Mouse (Mus musculus): ENCODE data around the gene Cnga3. TPM values are rescaled to one million over a fixed set of nuclear protein-coding genes. Genes with fewer than 3 reads are reported as not detected.

Gene Cnga3
- total RNA-seq (2015) (not detected in 2 replicates), total RNA-seq (2017) (not detected in 2 replicates)

DNA sequence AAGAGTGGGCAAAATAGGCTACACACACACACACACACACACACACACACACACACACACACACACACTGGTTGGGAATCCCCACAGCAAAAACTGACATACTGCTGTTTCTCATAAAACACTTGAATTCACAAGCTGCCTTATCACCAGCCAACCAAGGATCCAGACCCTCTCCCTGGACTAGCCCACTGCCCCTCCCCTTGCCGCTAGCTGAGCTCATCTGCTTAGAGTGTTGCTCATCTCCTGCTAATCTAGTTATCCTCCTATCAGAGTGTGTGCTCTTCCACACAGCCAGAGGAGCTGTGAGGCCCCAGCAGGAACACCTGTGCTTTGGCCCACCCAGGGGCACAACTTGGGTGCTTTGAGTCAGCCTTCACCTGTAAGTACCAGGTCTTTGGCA lies at the start of gene Cnga3:
TSS of gene Cnga3 (plus strand) at position 291 of the 400 bp plus-strand sequence.
- ATAC-seq (replicated peaks; ENCODE audit: poor library complexity), result no peak

DNA sequence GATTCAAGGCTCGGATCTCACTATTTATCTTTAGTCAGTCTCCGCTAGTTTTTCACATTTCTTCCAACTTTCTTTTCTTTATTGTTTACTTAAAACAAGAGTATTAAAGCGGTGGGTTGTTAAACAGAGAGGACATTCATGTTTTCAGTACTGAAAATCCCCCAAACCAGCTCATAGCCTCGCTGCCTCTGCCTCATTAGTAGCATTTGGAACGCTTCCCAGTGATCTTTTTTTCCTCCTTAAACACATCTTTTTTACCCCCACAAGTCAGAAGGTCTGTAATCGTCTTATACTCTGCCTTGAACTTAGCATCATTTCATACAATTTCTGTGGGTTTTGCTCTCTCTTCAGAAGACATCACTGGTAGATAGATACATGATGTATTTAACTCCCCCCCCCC lies 48.2 kb upstream of the Cnga3 start:
- ATAC-seq (replicated peaks; ENCODE audit: poor library complexity), result no peak

DNA sequence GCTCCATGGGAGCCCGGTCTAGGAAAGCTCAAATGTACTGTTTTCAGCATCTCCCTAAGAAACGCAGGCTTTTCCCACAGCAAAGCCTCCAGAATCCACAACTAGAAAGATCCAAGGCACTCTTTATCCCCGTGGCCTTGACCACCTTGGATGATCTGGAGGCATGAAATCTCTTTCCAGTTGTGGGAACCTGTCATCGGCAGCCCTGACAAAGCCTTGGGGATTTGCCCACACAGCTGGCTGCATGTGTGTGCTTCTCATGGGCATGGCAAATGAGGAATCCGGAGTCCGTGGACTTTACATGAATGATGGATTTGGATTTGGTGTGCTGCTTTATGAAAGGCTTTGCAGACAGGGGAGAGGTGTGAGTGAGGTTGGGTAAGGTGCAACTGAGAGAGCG lies 46.3 kb upstream of the Cnga3 start:
- no peak for ATAC-seq (replicated peaks; ENCODE audit: poor library complexity)

DNA sequence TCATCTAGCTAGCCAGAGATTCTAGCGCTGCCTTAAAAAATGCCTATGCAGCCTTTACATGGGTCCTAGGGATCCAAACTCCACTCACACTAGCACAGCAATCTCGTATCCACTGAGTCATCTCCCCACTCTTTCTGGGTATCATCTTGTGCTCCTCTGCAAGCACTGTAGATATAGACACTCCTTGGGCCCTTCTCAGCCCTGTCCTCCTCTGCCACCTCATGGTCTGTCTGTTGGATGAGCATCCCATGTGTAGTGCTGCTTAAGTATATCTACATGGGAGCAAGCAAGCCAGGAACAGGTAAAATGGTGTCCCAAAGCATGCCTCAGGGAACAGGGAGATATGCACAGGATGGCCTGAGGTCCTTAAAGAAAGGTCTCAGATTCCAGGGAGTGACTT lies 36.4 kb upstream of the Cnga3 start:
- no peak for ATAC-seq (replicated peaks; ENCODE audit: poor library complexity)

DNA sequence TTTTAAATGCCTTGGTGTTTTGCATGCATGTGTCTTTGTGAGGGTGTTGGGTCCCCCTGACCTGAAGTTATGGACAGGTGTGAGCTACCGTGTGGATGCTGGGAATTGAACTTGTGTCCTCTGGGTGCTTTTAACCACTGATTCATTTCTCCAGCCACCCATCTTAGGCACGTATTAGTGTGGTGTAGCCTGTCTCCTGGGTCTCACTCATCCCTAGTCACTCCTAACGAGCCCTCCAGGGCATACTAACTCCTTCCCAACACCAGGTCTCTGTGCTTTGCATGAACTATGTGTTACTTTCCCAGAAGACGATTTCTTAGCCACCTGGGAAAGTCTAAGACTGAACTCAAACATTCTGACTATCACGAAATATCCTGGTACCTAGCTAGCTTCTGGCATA lies 34.4 kb upstream of the Cnga3 start:
- no peak for ATAC-seq (replicated peaks; ENCODE audit: poor library complexity)

DNA sequence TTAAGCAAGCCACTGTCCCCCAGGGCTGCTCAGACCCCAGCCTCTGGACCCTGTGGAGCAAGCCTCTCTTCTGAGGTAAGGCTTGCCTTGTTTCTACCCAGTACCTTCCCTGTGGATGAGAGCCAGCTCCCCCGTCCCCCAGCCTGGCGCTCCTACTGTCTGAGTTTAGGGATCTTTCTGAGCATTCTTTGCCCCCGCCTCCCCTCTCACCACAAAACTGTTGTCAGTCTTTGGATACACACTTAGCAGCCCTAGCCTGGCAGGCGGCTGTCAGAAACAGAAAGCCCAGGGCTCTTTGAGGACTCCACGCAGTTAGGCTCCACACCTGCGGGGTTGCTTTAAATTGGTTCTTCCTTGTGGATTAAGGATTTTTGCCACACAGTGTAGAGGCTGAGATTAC lies 27.2 kb upstream of the Cnga3 start:
- ATAC-seq (replicated peaks; ENCODE audit: poor library complexity), result no peak

DNA sequence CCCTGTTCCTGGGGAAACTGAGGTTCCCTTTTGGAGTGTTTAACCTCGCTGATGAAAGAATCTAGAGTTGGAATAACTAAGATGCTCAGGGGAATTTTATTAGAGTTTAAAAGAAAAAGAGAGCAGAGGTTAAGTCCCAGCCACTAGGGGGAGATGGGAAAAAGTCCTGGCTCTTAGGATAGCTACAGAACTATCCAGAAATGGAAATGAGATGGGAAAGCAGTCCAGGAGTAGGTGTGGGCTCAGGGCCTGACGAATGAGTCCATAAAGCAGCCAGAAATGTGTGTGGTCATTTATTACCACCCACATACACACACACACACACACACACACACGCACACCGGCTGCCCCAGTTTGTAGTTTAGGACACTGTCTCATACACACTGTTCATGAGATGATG lies 19.6 kb upstream of the Cnga3 start:
- ATAC-seq (replicated peaks; ENCODE audit: poor library complexity), result no peak

DNA sequence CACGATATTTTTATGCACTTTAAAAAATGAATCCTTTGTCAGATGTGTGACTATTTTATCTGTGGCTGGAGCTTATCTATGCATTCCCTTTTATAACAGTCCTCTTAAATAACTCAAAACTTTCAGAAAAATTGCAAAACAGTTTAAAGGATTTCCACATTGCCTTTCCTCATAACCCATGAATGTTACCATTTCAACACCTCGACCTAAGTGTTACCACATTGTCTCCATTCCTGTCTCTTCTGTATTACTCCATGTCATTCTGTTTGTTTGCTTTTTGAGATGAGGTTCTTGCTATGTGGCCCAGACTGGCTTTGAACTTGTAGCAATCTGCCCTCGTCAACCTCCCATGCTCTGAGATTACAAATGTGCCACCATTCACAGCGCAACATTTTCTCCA lies 12.8 kb upstream of the Cnga3 start:
- peak; percentile 71 for ATAC-seq (replicated peaks; ENCODE audit: poor library complexity)

DNA sequence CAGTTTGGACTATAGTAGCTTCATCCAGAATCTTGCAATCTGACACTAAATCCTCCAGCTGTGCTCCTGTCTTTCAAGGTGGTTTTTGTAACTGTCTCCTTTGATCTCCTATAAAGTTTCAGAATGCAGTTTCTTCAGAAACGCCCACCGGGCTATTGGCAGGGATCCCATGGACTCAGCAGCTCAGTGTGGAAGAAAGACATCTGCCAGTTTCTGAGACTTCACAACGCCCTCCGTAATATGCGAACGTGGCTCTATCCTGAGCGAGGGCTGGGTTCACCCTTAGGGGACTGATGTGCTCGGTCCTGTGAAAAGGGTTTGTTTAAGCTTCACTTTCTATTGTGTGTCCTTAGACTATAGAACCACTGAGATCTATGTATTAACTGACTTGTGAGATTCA lies 6.5 kb upstream of the Cnga3 start:
- ATAC-seq (replicated peaks; ENCODE audit: poor library complexity), result no peak

DNA sequence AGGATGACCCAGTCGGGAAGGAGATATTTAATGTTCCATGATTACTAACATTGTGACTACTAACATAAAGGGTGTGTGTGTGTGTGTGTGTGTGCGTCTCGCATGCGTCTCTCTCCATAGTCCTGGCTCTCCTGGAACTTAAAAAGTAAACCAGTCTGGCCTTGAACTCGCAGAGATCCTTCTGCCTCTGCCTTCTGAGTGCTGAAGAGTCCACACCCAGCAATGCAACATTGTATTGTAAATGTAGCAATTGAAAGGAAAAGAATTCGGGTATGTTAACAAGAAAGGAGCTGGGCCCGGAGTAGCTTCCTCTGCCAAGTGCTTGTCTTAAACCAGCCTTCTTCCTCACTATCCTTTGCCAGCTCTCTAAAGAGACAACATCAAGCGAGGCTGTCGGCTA lies 1.9 kb upstream of the Cnga3 start:
- ATAC-seq (replicated peaks; ENCODE audit: poor library complexity), result no peak

DNA sequence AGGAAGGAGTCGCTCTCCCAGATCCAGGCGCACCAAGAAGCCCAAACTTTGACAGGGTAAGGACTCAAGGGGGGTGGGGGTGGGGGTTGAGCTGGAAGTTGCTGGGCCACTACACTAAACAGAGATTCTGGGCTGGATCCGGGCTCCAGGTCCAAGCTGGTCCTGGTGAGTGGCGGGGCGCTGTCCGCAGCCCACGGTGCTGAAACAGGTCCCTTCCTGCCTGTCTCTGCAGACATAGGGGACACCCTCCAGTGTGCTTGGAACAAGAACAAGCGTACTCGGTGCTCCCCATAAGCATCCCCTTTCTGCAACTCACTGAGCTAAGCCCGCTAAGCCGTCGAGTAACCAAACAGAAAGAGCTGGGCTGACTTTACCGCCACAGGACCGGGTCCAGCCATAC lies 4.2 kb downstream of the Cnga3 start:
- ATAC-seq (replicated peaks; ENCODE audit: poor library complexity), result peak; percentile 74; the same call in 1 of the 2 replicates

DNA sequence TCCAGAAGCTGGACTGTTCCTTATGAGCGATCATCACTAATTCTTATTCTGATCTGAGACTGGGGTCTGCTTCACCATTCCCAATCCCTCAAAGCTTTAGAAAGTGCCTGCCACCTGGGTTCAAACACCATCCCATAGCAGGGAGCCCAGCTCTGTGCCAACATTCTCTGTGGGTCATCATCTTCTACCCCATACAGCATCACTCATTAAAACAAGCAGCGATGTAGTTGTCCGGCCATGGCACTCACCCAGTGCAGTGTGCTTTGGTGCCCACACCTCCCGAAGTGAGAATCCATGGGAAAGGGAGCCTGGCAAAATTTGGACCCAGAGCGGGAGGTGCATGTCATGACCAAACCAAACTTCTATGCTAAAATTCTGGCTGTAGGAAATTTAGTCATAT lies 5.4 kb downstream of the Cnga3 start:
- no peak for ATAC-seq (replicated peaks; ENCODE audit: poor library complexity)

DNA sequence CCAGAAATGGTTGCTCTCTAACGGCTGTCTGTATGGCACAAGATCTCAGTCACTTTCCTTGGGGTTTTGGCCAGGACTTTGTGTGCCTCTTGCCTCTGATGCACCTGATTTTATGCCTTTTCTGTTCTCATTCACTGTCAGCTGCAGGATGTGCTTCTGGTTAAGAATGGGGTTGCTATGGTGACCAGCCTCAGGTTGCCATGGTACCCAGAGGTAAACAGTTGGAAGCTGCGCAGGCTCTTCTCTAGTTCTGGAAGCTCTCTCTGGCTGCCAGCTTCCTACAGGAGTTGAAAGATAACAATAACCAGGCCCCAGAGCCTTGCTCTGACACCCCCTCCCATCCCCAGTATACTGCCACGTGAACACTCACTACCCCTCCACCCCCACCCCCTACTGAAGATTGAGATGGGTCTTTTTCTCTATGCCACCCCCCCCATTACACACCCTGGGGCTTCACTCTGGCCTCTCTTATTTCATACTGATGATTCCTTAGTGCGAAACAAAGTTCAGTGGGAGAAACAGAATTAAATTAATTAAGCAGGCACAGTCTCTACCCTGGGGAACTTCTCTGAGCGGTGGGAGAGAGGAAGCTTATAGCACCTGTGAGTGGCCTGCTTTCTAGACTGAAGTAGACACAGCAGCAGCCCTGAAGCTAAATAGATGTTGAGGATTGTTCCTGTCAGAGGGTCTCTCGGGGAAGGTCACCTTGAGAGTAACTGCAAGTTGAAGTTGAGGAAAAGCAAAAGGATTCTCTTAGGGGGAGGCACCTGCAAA lies 6.1 kb downstream of the Cnga3 start:
- ATAC-seq (replicated peaks; ENCODE audit: poor library complexity), result no peak

DNA sequence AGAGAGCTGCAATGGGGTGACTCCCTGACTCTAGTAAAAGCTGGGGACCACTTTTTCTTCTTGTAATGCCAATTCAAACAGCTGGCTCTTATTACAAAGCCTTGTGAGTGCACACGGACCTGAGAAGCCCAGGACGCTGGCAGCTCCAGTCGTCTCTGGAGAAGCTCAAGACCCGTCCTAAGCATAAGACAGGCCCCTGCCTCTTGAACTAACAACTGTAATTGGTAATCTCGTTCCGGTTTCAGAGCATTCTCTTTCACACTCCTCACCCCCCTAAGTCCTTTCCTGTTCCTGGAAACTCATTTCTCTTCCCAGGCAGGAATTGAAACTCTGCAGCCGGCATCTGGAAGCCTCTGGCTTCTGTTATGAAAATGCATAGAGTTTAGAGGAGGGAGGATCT lies 7.8 kb downstream of the Cnga3 start:
- ATAC-seq (replicated peaks; ENCODE audit: poor library complexity), result no peak

DNA sequence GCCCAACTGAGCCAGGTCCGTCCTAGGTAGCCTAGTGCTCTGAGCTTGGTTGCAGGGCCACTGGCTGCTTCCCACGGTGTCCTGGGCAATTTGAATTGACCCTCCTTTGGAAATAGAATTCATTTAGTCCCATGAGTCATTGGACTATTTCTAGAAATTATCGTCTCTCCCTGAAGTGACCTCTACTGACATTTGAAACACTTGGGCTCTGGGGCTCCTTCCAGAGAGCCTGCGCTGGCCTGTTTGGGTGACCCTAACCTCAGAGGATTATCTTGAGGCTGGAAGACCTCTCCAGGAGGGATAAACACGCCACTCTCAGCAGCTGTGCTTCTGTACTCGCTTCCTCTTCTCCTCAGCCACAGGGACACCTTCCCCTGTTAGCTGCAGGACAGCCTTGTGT lies 16.2 kb downstream of the Cnga3 start:
- ATAC-seq (replicated peaks; ENCODE audit: poor library complexity), result no peak

DNA sequence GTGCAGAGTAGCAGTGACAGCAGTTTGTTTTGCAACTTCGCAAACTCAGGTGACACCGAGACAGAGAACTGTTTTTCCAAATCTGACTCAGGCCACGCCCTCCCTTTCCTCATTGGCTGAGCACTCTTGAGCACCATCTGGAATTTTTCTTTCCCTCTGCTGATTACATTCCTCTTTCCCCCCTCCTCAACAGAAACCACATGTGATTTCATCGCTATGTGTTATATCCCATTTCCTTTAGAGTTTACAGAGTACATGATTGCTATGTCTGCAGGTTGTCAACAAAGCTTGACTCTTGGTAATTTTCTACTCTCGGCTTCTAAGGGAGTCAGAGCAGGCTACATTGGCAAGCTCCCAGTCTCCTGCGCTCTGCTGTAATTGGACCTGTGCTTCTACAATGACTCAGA lies 17.1 kb downstream of the Cnga3 start:
- ATAC-seq (replicated peaks; ENCODE audit: poor library complexity), result no peak

DNA sequence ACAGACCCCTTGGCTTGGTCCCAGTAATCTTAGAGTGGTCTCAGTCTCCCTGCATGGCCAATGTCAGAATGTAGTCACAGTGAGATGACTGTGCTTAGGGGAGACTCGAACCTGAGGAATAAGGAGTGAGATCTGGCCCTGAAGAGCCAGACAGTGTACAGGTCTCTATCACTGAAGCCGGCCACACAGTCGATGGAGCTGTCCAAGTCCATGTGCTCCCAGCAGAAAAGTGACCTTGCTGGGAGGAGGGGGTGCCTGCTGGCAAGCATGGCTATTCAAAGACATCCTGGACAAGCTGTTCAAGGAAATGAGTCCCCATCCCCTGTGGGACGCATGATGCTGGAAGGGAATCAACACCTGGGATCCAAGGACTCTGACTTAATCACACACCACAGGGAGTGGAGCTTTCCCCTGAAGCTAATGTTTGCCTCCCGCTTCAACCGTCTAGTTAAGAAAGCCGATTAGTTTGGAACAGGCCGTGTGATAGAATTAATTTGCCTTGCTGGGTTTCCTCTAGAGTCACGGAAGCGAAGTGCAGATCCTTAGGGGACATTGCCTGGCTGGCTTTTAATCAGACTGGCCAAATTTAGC lies 24.9 kb downstream of the Cnga3 start:
- ATAC-seq (replicated peaks; ENCODE audit: poor library complexity), result no peak

DNA sequence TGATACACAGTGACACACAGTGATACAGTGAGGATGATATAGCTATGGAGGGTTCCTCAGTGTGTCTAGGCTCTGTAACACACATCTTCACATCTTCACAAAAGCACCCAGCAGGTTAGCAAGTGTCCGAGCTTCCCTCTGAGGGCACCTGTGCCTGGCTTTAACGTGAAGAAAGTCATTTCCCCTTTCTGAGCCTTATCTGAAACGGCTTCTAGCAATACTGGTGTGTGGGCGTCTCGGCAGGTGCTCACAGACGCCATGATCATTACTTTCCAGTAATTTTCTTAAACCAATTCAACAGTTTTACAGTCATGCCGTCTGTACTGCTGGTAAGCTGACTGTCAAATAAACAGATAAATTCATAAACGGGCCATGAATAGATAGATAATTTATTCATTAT lies 28.0 kb downstream of the Cnga3 start:
- no peak for ATAC-seq (replicated peaks; ENCODE audit: poor library complexity)

DNA sequence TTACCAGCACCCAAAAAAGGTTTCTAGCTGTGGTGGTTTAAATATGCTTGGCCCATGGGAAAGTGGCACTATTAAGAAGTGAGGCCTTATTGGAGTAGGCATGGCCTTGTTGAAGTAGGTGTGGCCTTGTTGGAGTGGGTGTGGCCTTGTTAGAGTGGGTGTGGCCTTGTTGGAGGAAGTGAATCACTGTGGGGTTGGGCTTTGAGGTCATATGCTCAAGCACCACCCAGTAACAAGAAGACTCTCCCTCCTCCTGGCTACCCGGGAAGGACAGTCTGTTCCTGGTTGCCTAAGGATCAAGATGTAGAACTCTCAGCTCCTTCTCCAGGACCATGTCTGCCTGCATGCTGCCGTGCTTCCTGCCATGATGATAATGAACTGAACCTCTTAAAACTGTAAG lies 32.2 kb downstream of the Cnga3 start:
- ATAC-seq (replicated peaks; ENCODE audit: poor library complexity), result no peak

DNA sequence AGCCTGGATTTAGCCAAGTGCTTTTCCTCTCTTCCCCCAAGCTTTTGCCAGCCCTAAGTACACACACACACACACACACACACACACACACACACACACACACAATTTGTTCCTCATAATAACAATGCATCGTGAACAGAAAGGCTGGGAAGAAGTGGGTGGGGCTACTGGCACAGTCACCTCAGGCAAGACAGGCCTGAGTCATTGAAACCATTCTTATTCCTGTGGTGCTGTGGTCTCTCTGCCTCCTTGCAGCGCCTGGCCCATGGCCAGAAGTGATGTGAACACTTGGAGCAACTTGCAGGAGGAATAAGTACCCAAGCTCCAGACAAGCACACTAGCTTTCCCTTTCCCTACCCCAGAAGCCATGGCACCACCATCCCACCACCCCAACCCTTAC lies 34.2 kb downstream of the Cnga3 start:
- peak; percentile 42; the same call in 1 of the 2 replicates for ATAC-seq (replicated peaks; ENCODE audit: poor library complexity)

DNA sequence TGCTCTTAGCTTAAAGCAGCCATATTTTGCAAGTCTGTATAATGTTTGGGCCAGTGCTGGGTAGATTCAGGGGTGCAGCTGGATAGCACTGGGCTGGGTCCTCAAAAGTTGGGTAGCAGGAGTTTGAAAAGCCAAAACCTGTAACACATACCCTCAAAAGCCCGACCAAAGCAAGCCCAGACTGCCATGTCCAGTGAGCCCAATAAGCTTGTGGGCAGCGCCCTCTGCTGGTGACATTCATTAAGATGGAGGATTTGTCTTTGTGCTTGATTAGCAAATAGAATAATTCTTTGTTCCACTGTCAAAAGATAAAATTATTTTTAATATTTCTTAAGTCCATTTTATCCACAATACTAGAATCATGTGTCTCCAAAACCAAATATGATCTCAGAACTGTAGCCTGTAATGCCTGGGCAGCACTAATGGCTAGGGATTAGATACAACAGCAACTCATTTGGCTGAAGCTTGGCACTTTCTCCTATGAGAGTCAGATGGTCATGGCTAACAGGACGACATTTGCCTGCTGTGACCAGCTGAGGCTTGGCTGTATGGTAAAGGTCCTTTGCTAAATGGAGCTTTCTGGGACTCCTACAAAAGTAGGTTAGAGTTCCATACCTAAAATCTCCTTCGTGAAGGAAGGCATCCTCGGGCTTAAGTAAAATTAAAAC lies 36.5 kb downstream of the Cnga3 start:
- ATAC-seq (replicated peaks; ENCODE audit: poor library complexity), result peak; percentile 71

DNA sequence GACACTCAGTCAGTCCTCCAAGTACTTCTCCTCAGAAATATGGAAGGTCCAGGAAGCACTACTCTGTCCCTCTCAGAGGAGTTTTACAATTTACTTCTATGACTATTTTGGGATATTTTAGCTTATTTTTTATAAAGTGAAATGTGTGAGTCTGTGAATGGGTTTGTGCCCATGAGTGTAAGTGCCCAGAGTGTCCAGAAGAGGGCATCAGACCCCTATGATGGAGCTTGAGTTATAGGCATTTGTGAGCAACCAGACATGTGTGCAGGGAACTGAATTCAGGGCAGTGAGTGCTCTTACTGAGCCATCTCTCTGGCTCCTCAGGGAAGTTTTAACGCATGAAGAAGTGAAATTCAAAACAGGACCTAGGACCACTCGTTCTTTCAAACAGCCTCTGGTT lies 44.2 kb downstream of the Cnga3 start:
- ATAC-seq (replicated peaks; ENCODE audit: poor library complexity), result no peak

Measured in megakaryocyte progenitor cell, adult 5-6 weeks (primary cell).